Mouse (Mus musculus): ENCODE data around the gene 2010111I01Rik.

GRCm38 (mm10) chr13:63356101-63356500 lies 391.4 kb downstream of the 2010111I01Rik start:
- TF ChIP-seq CHD2 (IDR thresholded peaks at IDR 0.05; ENCODE audit: low read depth, low read length) (no peak), MAFK (IDR thresholded peaks at IDR 0.05; ENCODE audit: insufficient read depth, low read depth, low read length) (no peak)
